Mouse (Mus musculus) hindbrain, postnatal 0 days (tissue): ENCODE results near the gene Nrxn3. TPM values are rescaled to one million over a fixed set of nuclear protein-coding genes. Genes with fewer than 3 reads are reported as not detected.

Experiments used
- ATAC-seq: fragments of 200-750 bp; cut with Nextera tagmentation; 2 replicates; pipeline ENCODE4 v1.8.0; 2017; ENCODE audit warnings: mild to moderate bottlenecking, moderate TSS enrichment, moderate library complexity
- DNase-seq: peaks from one replicate; pipeline ENCODE4 v3.0.0-alpha.2; 2015; ENCODE audit warnings: low spot score
- H3K27ac ChIP-seq: fragments of 300-500 bp; sonication (generic); 2 replicates; pipeline ENCODE4 v1.5.1; 2014; ENCODE audit warnings: mild to moderate bottlenecking
- H3K27me3 ChIP-seq: fragments of 300-500 bp; sonication (generic); 2 replicates; pipeline ENCODE4 v1.6.1; 2014; ENCODE audit warnings: low read length, mixed read lengths; ENCODE audit not compliant: insufficient read depth
- H3K36me3 ChIP-seq: fragments of 300-500 bp; sonication (generic); 2 replicates; pipeline ENCODE4 v1.6.1; 2014; ENCODE audit warnings: low read length, mixed read lengths; ENCODE audit not compliant: insufficient read depth
- H3K4me1 ChIP-seq: fragments of 300-500 bp; sonication (generic); 2 replicates; pipeline ENCODE4 v1.6.1; 2014; ENCODE audit warnings: antibody characterized with exemption, low read length, mixed read lengths; ENCODE audit not compliant: insufficient read depth
- H3K4me2 ChIP-seq: fragments of 300-500 bp; sonication (generic); 2 replicates; pipeline ENCODE4 v1.6.1; 2014; ENCODE audit warnings: low read depth, mild to moderate bottlenecking, low read length, moderate library complexity, mixed read lengths
- H3K4me3 ChIP-seq: fragments of 300-500 bp; sonication (generic); 2 replicates; pipeline ENCODE4 v1.5.1; 2014; ENCODE audit warnings: low read length
- H3K9ac ChIP-seq: fragments of 300-500 bp; sonication (generic); replicated peaks from 2 replicates; pipeline ENCODE4 v1.6.1; 2014; ENCODE audit warnings: mild to moderate bottlenecking, low read length, moderate library complexity, mixed read lengths
- H3K9me3 ChIP-seq: fragments of 300-500 bp; sonication (generic); 2 replicates; pipeline ENCODE4 v1.6.1; 2016; ENCODE audit warnings: low read length, mixed read lengths
- CTCF ChIP-seq: IDR thresholded peaks from 2 replicates; pipeline ENCODE4 v1.5.1; 2016; ENCODE audit warnings: antibody characterized with exemption, control low read depth, low read depth
- WGBS: fragments of 180-500 bp; shearing (Covaris S2); extraction: QIAGEN DNeasy Blood & Tissue Kit; methylation state at CpG from one replicate; pipeline ENCODE4 v1.1.7; 2014; 5-methylcytosine and 5-hydroxymethylcytosine counted together
- polyA plus RNA-seq: library from polyadenylated mRNA; unstranded; fragments of >200 nt; fragmentation: Nextera tagmentation; extraction: Ambion mirVana; gene quantifications from 2 replicates; pipeline ENCODE4 v1.2.1, GENCODE M21; 2015
- total RNA-seq: library from RNA; depleted of rRNA; stranded (reverse); fragments of >200 nt; gene quantifications from 2 replicates; pipeline ENCODE4 v1.2.3, GENCODE M21; 2014

The Nrxn3 gene
- total and polyA plus RNA-seq, 2 experiments from 2014 or later: 87.8 to 103 TPM

- WGBS: 89% methylated on average over 1 of the region's 1 CpGs
Measured at GRCm38 (mm10) chr12:89979190-89979589, 1256.5 kb downstream of the Nrxn3 start.

GRCm38 (mm10) chr12:89982445-89982844, 1259.8 kb downstream of the Nrxn3 start:
- ATAC-seq: no peak
- 45% methylated on average over 5 of the region's 5 CpGs for WGBS

More at GRCm38 (mm10) chr12:89979190-89979589, 1256.5 kb downstream of the Nrxn3 start:
- no peaks in the 10 kb centered on the region for H3K36me3 ChIP-seq
- no peak overlapping the region for H3K4me3 ChIP-seq
- no peaks in the 10 kb centered on the region for H3K9me3 ChIP-seq
- ATAC-seq: no peak
- no peak overlapping the region for H3K9ac ChIP-seq
- no peak overlapping the region for H3K4me2 ChIP-seq
- no peak for TF ChIP-seq CTCF
- no peak for DNase-seq
- no peaks in the 10 kb centered on the region for H3K27me3 ChIP-seq
- no peaks in the 10 kb centered on the region for H3K4me1 ChIP-seq
- H3K27ac ChIP-seq: no peak overlapping the region

GRCm38 (mm10) chr12:89983399-89983798, 1260.7 kb downstream of the Nrxn3 start:
- no peaks in the 10 kb centered on the region for H3K9me3 ChIP-seq
- no peak for TF ChIP-seq CTCF
- DNase-seq: peak; percentile 4
- no peak overlapping the region for H3K9ac ChIP-seq
- no peak overlapping the region for H3K4me2 ChIP-seq
- no peak overlapping the region for H3K4me3 ChIP-seq
- no peaks in the 10 kb centered on the region for H3K4me1 ChIP-seq
- H3K27ac ChIP-seq: no peak overlapping the region; the same call in 1 of the 2 replicates
- no peak for ATAC-seq
- H3K36me3 ChIP-seq: no peaks in the 10 kb centered on the region
- H3K27me3 ChIP-seq: no peaks in the 10 kb centered on the region

More at GRCm38 (mm10) chr12:89982445-89982844, 1259.8 kb downstream of the Nrxn3 start:
- TF ChIP-seq CTCF: no peak
- Histone ChIP-seq H3K9ac (no peak overlapping the region), H3K9me3 (no peaks in the 10 kb centered on the region), H3K4me2 (no peak overlapping the region), H3K27ac (no peak overlapping the region), H3K4me1 (no peaks in the 10 kb centered on the region), H3K4me3 (no peak overlapping the region), H3K27me3 (no peaks in the 10 kb centered on the region), H3K36me3 (no peaks in the 10 kb centered on the region)
- DNase-seq: no peak

- DNase-seq: peak; percentile 16
- H3K27me3 ChIP-seq: no peaks in the 10 kb centered on the region
- H3K4me1 ChIP-seq: no peaks in the 10 kb centered on the region
- TF ChIP-seq CTCF: no peak
- whole genome bisulfite sequencing: 62% methylated on average over 6 of the region's 6 CpGs
- H3K36me3 ChIP-seq: no peaks in the 10 kb centered on the region
- no peak overlapping the region for H3K4me3 ChIP-seq
- no peak overlapping the region for H3K4me2 ChIP-seq
- ATAC-seq: no peak
- no peaks in the 10 kb centered on the region for H3K9me3 ChIP-seq
- no peak overlapping the region for H3K9ac ChIP-seq
- no peak overlapping the region for H3K27ac ChIP-seq
Measured at GRCm38 (mm10) chr12:89986219-89986618, 1263.5 kb downstream of the Nrxn3 start.

- no peaks in the 10 kb centered on the region for H3K9me3 ChIP-seq
- no peak overlapping the region for H3K9ac ChIP-seq
- no peak overlapping the region for H3K4me2 ChIP-seq
- 71% methylated on average over 5 of the region's 5 CpGs for WGBS
- H3K27ac ChIP-seq: no peak overlapping the region
- no peak for DNase-seq
- H3K4me3 ChIP-seq: no peak overlapping the region
- H3K27me3 ChIP-seq: no peaks in the 10 kb centered on the region
- no peak for ATAC-seq
- H3K36me3 ChIP-seq: no peaks in the 10 kb centered on the region
- H3K4me1 ChIP-seq: no peaks in the 10 kb centered on the region
- no peak for TF ChIP-seq CTCF
Measured at GRCm38 (mm10) chr12:89993273-89993672, 1270.6 kb downstream of the Nrxn3 start.

- WGBS: 78% methylated on average over 4 of the region's 4 CpGs
- Histone ChIP-seq H3K4me1 (no peaks in the 10 kb centered on the region), H3K9me3 (no peaks in the 10 kb centered on the region), H3K27me3 (no peaks in the 10 kb centered on the region), H3K9ac (no peak overlapping the region), H3K4me3 (no peak overlapping the region), H3K36me3 (no peaks in the 10 kb centered on the region), H3K27ac (no peak overlapping the region), H3K4me2 (no peak overlapping the region)
- no peak for TF ChIP-seq CTCF
- DNase-seq: no peak
- no peak for ATAC-seq
Measured at GRCm38 (mm10) chr12:89995392-89995791, 1272.7 kb downstream of the Nrxn3 start.

DNA sequence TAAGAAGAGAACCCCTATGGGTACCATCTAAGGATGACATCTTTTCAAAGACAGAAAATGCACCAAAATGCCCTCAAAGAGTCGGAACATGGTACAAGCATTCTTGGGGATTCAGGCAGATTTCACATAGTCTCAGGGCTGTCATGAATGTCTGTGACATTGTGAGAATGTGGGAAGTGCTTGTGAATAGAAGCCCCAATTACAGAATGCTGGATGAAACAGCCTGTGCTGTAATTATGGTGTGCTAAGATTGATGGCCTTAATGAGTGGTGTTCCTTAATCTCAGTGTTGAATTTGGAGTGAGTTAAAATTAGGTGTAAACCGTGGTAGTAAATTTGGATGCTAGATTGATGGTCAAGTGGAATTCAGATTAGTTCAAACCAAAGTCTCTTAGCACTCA, 1287.6 kb downstream of the Nrxn3 start:
- TF ChIP-seq CTCF: no peak
- Histone ChIP-seq H3K27ac (no peak overlapping the region), H3K27me3 (no peaks in the 10 kb centered on the region), H3K9ac (no peak overlapping the region), H3K4me2 (no peak overlapping the region), H3K9me3 (no peaks in the 10 kb centered on the region), H3K36me3 (no peaks in the 10 kb centered on the region), H3K4me1 (no peaks in the 10 kb centered on the region), H3K4me3 (no peak overlapping the region)
- no peak for ATAC-seq
- DNase-seq: no peak
- 82% methylated on average over 2 of the region's 2 CpGs for whole genome bisulfite sequencing
